Mouse (Mus musculus) forebrain, postnatal 0 days (tissue): ENCODE measurements around the gene Nos1. TPM values are rescaled to one million over a fixed set of nuclear protein-coding genes. Genes with fewer than 3 reads are reported as not detected.

Experiments used
- ATAC-seq: fragments of 200-750 bp; cut with Nextera tagmentation; 2 replicates; pipeline ENCODE4 v1.8.0; 2017; ENCODE audit warnings: mild to moderate bottlenecking, moderate library complexity
- DNase-seq: peaks from one replicate; pipeline ENCODE4 v3.0.0-alpha.2; 2015
- H3K27ac ChIP-seq: fragments of 300-500 bp; sonication (generic); 2 replicates; pipeline ENCODE4 v1.5.1; 2014; ENCODE audit warnings: low read depth, mild to moderate bottlenecking, antibody characterized with exemption, low read length, moderate library complexity, mixed read lengths
- H3K27me3 ChIP-seq: fragments of 300-500 bp; sonication (generic); 2 replicates; pipeline ENCODE4 v1.6.1; 2014; ENCODE audit warnings: mild to moderate bottlenecking, low read length, mixed read lengths; ENCODE audit not compliant: insufficient read depth
- H3K36me3 ChIP-seq: fragments of 300-500 bp; sonication (generic); 2 replicates; pipeline ENCODE4 v1.6.1; 2014; ENCODE audit warnings: mild to moderate bottlenecking, moderate library complexity; ENCODE audit not compliant: insufficient read depth
- H3K4me1 ChIP-seq: fragments of 300-500 bp; sonication (generic); 2 replicates; pipeline ENCODE4 v1.6.1; 2014; ENCODE audit warnings: antibody characterized with exemption; ENCODE audit not compliant: insufficient read depth
- H3K4me2 ChIP-seq: fragments of 300-500 bp; sonication (generic); 2 replicates; pipeline ENCODE4 v1.6.1; 2014; ENCODE audit warnings: low read depth, mild to moderate bottlenecking, moderate library complexity
- H3K4me3 ChIP-seq: fragments of 300-500 bp; sonication (generic); 2 replicates; pipeline ENCODE4 v1.5.1; 2014; ENCODE audit warnings: low read depth, low read length, mixed read lengths
- H3K9ac ChIP-seq: fragments of 300-500 bp; sonication (generic); 2 replicates; pipeline ENCODE4 v1.6.1; 2014; ENCODE audit warnings: mild to moderate bottlenecking
- H3K9me3 ChIP-seq: fragments of 300-500 bp; sonication (generic); 2 replicates; pipeline ENCODE4 v1.6.1; 2016; ENCODE audit warnings: low read length
- CTCF ChIP-seq: sonication (generic); IDR thresholded peaks from 2 replicates; pipeline ENCODE4 v1.5.1; 2016; ENCODE audit warnings: antibody characterized with exemption, control low read depth, low read depth
- WGBS: fragments of 180-500 bp; shearing (Covaris S2); extraction: QIAGEN DNeasy Blood & Tissue Kit; methylation state at CpG from one replicate; pipeline ENCODE4 v1.1.7; 2014; 5-methylcytosine and 5-hydroxymethylcytosine counted together
- polyA plus RNA-seq: library from polyadenylated mRNA; unstranded; fragments of >200 nt; fragmentation: Nextera tagmentation; extraction: Ambion mirVana; gene quantifications from 2 replicates; pipeline ENCODE4 v1.2.1, GENCODE M21; 2015
- total RNA-seq: library from RNA; depleted of rRNA; stranded (reverse); fragments of >200 nt; gene quantifications from 2 replicates; pipeline ENCODE4 v1.2.3, GENCODE M21; 2014

Gene Nos1
- total and polyA plus RNA-seq, 2 experiments from 2014 or later, result 4.1 to 16.9 TPM

DNA sequence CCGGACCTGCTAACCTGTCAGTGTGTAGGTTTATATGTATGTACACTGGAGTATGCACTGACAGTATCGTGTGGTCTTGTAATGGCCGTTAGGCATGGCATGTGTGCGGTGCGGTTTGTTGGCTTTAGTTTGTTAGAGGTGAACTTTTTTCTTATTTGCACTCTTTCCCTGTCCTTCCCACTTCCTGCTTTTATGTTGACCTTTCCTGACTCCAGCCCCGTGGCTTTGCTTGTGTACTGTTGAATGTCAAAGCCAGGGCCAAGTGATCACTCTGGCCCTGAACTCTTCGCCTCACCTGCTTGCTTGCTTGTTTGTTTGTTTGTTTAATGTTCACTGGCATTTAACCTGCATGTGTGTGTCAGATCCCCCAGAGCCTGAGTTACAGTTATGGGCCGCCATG lies 200.1 kb downstream of the Nos1 start:
- DNase-seq, result no peak
- no peak for TF ChIP-seq CTCF
- WGBS, result 95% methylated on average over 8 of the region's 8 CpGs
- H3K4me1 ChIP-seq, result 0 out of 2 replicates have a peak, but pooled peaks cover 7% of the 10 kb centered on the region
- H3K4me2 ChIP-seq, result no peak overlapping the region
- H3K27me3 ChIP-seq, result no peaks in the 10 kb centered on the region
- no peak overlapping the region for H3K4me3 ChIP-seq
- H3K9me3 ChIP-seq, result no peaks in the 10 kb centered on the region
- ATAC-seq, result no peak
- no peak overlapping the region for H3K27ac ChIP-seq
- peaks cover 54% of the 10 kb centered on the region for H3K36me3 ChIP-seq
- no peak overlapping the region for H3K9ac ChIP-seq

DNA sequence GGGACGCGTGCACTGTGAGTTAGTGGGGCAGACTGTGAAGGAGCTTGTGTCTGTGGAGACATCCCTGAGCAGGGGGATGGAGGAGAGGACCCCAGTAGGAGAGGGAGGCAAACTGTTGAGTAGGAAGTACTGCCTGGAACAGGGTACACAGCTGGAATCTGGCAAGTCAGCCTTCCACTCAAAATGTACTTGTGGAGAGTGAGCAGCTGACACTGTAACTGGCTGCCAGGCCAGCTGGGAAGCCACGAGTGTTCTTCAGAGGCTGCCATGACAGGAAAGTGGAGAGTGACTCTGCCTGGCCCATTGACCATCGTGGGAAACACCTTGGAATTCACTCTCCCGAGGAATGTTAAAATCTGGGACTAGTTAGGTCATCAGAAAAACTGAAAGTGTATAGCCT lies 201.1 kb downstream of the Nos1 start:
- Histone ChIP-seq H3K36me3 (peaks cover 62% of the 10 kb centered on the region), H3K9ac (no peak overlapping the region), H3K27ac (no peak overlapping the region), H3K9me3 (no peaks in the 10 kb centered on the region), H3K27me3 (no peaks in the 10 kb centered on the region), H3K4me3 (no peak overlapping the region), H3K4me2 (no peak overlapping the region), H3K4me1 (0 out of 2 replicates have a peak, but pooled peaks cover 7% of the 10 kb centered on the region)
- no peak for ATAC-seq
- DNase-seq, result no peak
- 85% methylated on average over 5 of the region's 5 CpGs for WGBS
- no peak for TF ChIP-seq CTCF

DNA sequence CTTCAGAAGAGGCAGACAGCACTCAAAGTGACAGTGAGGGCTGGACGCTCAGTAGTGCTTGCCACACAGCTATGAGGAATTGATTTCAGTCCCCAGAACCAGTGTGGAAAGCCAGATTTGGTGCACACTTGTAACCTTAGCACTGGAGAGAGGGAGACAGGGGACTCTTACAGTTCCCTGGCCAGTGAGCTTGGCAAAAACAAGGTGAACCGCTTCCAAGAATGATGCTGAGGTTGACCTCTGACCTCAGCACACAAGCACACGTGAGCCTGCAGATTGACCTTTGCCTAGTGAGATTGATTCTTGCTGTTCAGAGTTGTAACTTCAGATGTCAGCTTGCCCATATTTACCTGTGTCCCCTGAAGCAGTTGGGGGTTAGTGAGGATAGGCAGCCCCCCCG lies 205.5 kb downstream of the Nos1 start:
- 76% methylated on average over 4 of the region's 4 CpGs for WGBS
- Histone ChIP-seq H3K4me3 (no peak overlapping the region), H3K27me3 (no peaks in the 10 kb centered on the region), H3K36me3 (peaks cover 89% of the 10 kb centered on the region), H3K4me1 (no peaks in the 10 kb centered on the region), H3K4me2 (no peak overlapping the region), H3K9me3 (no peaks in the 10 kb centered on the region), H3K27ac (no peak overlapping the region), H3K9ac (no peak overlapping the region)
- no peak for TF ChIP-seq CTCF
- DNase-seq, result no peak
- no peak for ATAC-seq

DNA sequence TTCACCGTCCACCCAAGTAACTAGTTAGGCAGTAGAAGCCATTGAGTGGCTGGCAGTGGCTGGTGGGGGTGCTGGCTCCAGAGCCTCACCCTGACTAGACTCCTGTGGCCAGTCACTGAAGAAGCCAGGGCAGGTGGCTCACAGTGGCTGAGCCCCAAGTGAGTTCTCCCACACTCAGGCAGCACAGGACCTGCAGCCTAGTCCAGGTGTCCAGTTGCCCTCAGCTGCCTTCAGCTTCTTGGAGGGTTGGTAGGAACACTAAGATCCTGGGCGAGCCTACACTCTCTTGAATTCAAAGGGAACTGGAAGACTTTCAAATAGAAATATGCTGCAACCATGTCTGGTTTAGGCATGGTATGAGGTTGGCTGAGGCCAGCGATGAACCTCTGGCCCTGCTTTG lies 207.1 kb downstream of the Nos1 start:
- no peak overlapping the region for H3K27ac ChIP-seq
- ATAC-seq (no peak), DNase-seq (no peak)
- no peak overlapping the region for H3K4me3 ChIP-seq
- no peak for TF ChIP-seq CTCF
- H3K4me1 ChIP-seq, result no peaks in the 10 kb centered on the region
- no peaks in the 10 kb centered on the region for H3K9me3 ChIP-seq
- H3K27me3 ChIP-seq, result no peaks in the 10 kb centered on the region
- 94% methylated on average over 3 of the region's 3 CpGs for WGBS
- H3K4me2 ChIP-seq, result no peak overlapping the region
- no peak overlapping the region for H3K9ac ChIP-seq
- H3K36me3 ChIP-seq, result peaks cover 87% of the 10 kb centered on the region

DNA sequence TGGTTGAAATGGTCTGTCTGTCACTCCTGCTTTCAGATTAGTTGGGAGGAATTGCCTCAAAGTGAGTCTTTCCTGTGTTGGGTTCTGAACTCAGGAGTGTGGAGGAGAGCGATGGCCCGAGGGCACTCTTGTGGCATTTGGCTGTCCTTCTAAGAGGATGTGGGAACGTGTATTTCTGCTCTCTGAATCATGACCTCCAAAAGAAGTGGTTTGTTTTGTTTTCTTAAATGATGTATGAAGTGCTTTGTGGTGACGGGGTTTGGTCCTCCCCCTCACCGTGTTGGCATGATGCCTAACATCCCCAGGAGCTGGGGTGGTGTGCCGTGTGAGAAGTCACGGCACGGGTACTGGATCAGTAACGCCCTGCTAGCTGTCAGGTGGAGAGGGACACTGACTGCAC lies 207.5 kb downstream of the Nos1 start:
- no peaks in the 10 kb centered on the region for H3K4me1 ChIP-seq
- peaks cover 86% of the 10 kb centered on the region for H3K36me3 ChIP-seq
- H3K27ac ChIP-seq, result no peak overlapping the region
- no peak for ATAC-seq
- no peak overlapping the region for H3K4me3 ChIP-seq
- H3K4me2 ChIP-seq, result no peak overlapping the region
- WGBS, result 78% methylated on average over 9 of the region's 9 CpGs
- no peak overlapping the region for H3K9ac ChIP-seq
- no peaks in the 10 kb centered on the region for H3K27me3 ChIP-seq
- no peak for DNase-seq
- TF ChIP-seq CTCF, result no peak
- no peaks in the 10 kb centered on the region for H3K9me3 ChIP-seq

DNA sequence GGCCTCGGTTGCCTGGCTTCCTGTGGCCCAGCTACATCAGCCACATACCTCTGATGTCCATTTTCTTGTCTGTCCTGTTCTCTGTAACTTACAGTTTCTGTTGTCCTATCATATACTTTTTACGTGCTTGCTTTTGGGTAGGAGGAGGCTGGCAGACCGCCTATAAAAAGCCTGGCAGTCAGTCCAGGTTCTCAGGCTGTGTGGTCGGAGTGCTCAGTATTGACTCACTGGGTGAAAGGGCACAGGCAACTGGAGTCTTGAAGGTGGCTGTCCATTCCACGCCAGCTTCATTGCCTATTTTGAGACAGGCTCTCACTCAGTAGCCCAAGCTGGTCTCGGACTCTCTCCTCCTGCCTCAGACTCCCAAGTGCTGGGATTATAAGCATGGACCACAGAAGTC lies 208.9 kb downstream of the Nos1 start:
- Histone ChIP-seq H3K4me1 (no peaks in the 10 kb centered on the region), H3K27me3 (no peaks in the 10 kb centered on the region), H3K9ac (no peak overlapping the region), H3K27ac (no peak overlapping the region), H3K9me3 (no peaks in the 10 kb centered on the region), H3K36me3 (peaks cover 89% of the 10 kb centered on the region), H3K4me3 (no peak overlapping the region), H3K4me2 (no peak overlapping the region)
- DNase-seq (no peak), ATAC-seq (no peak)
- TF ChIP-seq CTCF, result no peak
- WGBS, result 81% methylated on average over 6 of the region's 6 CpGs

DNA sequence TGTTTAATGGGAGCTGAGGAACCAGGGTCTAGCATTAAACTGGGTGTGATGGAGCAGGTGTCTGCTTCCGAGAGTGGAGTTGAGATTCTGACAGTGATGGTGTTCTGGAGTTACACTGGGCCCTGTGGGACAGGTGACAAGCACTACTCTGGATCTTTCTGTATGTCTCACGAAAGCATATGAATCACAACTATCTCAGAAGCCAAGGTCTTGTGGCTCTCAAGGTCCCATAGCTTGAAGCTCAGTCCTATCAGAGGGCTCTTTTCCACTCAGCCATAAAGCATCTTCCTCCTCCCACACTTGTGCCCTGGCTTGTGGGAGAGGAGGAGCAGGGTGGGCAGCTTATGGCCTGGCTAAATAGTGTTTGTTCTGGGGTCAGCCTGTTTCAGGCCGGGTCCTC lies 210.1 kb downstream of the Nos1 start:
- Histone ChIP-seq H3K4me3 (no peak overlapping the region), H3K4me2 (no peak overlapping the region), H3K27me3 (no peaks in the 10 kb centered on the region), H3K4me1 (no peaks in the 10 kb centered on the region), H3K27ac (no peak overlapping the region), H3K36me3 (peaks cover 95% of the 10 kb centered on the region), H3K9me3 (no peaks in the 10 kb centered on the region), H3K9ac (no peak overlapping the region)
- DNase-seq (no peak), ATAC-seq (no peak)
- TF ChIP-seq CTCF, result no peak
- 91% methylated on average over 3 of the region's 3 CpGs for WGBS

DNA sequence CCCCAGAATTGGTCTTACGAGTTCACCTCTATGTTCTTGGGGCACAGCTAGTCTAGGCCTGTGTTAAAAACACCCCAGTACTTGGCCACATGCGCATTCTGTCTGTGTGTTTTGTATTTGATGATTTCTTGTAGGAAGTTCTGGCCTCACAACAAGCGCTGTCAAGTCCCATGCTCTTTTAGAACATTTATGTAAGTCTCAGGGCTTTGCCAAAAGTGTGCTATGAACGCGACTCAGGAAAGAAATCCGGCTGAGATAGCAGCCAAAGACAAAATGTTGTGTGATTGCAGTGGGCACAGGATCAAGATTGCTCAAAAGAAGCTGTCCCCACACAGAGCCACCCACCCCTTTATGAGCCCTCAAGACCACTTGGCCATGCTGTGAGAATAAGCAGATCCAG lies 212.7 kb downstream of the Nos1 start:
- Histone ChIP-seq H3K9me3 (no peaks in the 10 kb centered on the region), H3K36me3 (peaks cover 93% of the 10 kb centered on the region), H3K4me3 (no peak overlapping the region), H3K9ac (no peak overlapping the region), H3K27me3 (no peaks in the 10 kb centered on the region), H3K27ac (no peak overlapping the region), H3K4me2 (no peak overlapping the region), H3K4me1 (no peaks in the 10 kb centered on the region)
- DNase-seq (no peak), ATAC-seq (no peak; the same call in 1 of the 2 replicates)
- 79% methylated on average over 6 of the region's 6 CpGs for WGBS
- no peak for TF ChIP-seq CTCF
